Mouse (Mus musculus) fat pad, adult 2 months (tissue): ENCODE measurements around the gene Gm4871.

ENCODE experiments used
- DNase-seq: peaks from one replicate; pipeline ENCODE4 v3.0.0-alpha.2; 2011; ENCODE audit warnings: low read depth, low spot score; ENCODE audit errors: extremely low read depth

Gene Gm4871

GRCm38 (mm10) chr5:144998491-144998890 lies 34.1 kb downstream of the Gm4871 start:
- no peak for DNase-seq

GRCm38 (mm10) chr5:144990481-144990880 lies 42.1 kb downstream of the Gm4871 start:
- DNase-seq = no peak

GRCm38 (mm10) chr5:144990051-144990450 lies 42.5 kb downstream of the Gm4871 start:
- DNase-seq = no peak

GRCm38 (mm10) chr5:144989061-144989405 lies 43.5 kb downstream of the Gm4871 start:
- no peak for DNase-seq

GRCm38 (mm10) chr5:144988340-144989060 lies 44.1 kb downstream of the Gm4871 start:
- no peak for DNase-seq

- DNase-seq = no peak
Observed at GRCm38 (mm10) chr5:144987561-144987960, 45.0 kb downstream of the Gm4871 start.

GRCm38 (mm10) chr5:144984839-144985238 lies 47.7 kb downstream of the Gm4871 start:
- no peak for DNase-seq

GRCm38 (mm10) chr5:144983227-144983626 lies 49.3 kb downstream of the Gm4871 start:
- no peak for DNase-seq
